Mouse (Mus musculus) CH12.LX (cell line): ENCODE results near the gene Ttc30a1.

Source experiments
- CHD2 ChIP-seq: IDR thresholded peaks from 2 replicates; pipeline ENCODE4 v1.6.1; 2011; ENCODE audit warnings: low read length, improper control_type of control experiment
- CTCF ChIP-seq, 2 experiments: IDR thresholded peaks in 1 of 2; conservative IDR thresholded peaks in 1 of 2; 2 replicates each; pipeline ENCODE4 v1.5.1; 2011 to 2012; ENCODE audit warnings: low read depth in 2 of 2, low read length in 2 of 2, improper control_type of control experiment in 1 of 2, inconsistent platforms in 1 of 2, mild to moderate bottlenecking in 1 of 2, moderate library complexity in 1 of 2
- E2F4 ChIP-seq: IDR thresholded peaks from 2 replicates; pipeline ENCODE4 v1.6.1; 2011; ENCODE audit warnings: low read depth, low read length, improper control_type of control experiment; ENCODE audit not compliant: insufficient replicate concordance
- EP300 ChIP-seq: IDR thresholded peaks from 2 replicates; pipeline ENCODE4 v1.6.1; 2011; ENCODE audit warnings: low read length, improper control_type of control experiment
- ETS1 ChIP-seq: conservative IDR thresholded peaks from 2 replicates; pipeline ENCODE4 v1.6.1; 2012; ENCODE audit warnings: low read depth, mild to moderate bottlenecking, inconsistent platforms, low read length, improper control_type of control experiment, moderate library complexity
- MAX ChIP-seq: IDR thresholded peaks from 2 replicates; pipeline ENCODE4 v1.6.1; 2011; ENCODE audit warnings: low read length, improper control_type of control experiment
- MAZ ChIP-seq: IDR thresholded peaks from 2 replicates; pipeline ENCODE4 v1.6.1; 2012; ENCODE audit warnings: low read depth, mild to moderate bottlenecking, inconsistent platforms, low read length, improper control_type of control experiment, moderate library complexity
- MXI1 ChIP-seq: IDR thresholded peaks from 2 replicates; pipeline ENCODE4 v1.6.1; 2011; ENCODE audit warnings: mild to moderate bottlenecking, low read depth, low read length, improper control_type of control experiment
- NELFE ChIP-seq: IDR thresholded peaks from 2 replicates; pipeline ENCODE4 v1.6.1; 2011; ENCODE audit warnings: low read depth, low read length, improper control_type of control experiment
- POLR2A ChIP-seq: IDR thresholded peaks from 2 replicates; pipeline ENCODE4 v1.6.1; 2011; ENCODE audit warnings: low read depth, mild to moderate bottlenecking, improper control_type of control experiment, low read length
- POLR2AphosphoS2 ChIP-seq: IDR thresholded peaks from 2 replicates; pipeline ENCODE4 v1.6.1; 2011; ENCODE audit warnings: low read depth, low read length, improper control_type of control experiment
- TCF12 ChIP-seq: IDR thresholded peaks from 2 replicates; pipeline ENCODE4 v1.6.1; 2014; ENCODE audit warnings: low read depth, mild to moderate bottlenecking, inconsistent platforms, low read length, improper control_type of control experiment
- ZC3H11A ChIP-seq: IDR thresholded peaks from 2 replicates; pipeline ENCODE4 v1.6.1; 2012; ENCODE audit warnings: low read depth, mild to moderate bottlenecking, inconsistent platforms, low read length, improper control_type of control experiment
- ZNF384 ChIP-seq: IDR thresholded peaks from 2 replicates; pipeline ENCODE4 v1.6.1; 2012; ENCODE audit warnings: low read depth, low read length, improper control_type of control experiment, inconsistent platforms

DNA sequence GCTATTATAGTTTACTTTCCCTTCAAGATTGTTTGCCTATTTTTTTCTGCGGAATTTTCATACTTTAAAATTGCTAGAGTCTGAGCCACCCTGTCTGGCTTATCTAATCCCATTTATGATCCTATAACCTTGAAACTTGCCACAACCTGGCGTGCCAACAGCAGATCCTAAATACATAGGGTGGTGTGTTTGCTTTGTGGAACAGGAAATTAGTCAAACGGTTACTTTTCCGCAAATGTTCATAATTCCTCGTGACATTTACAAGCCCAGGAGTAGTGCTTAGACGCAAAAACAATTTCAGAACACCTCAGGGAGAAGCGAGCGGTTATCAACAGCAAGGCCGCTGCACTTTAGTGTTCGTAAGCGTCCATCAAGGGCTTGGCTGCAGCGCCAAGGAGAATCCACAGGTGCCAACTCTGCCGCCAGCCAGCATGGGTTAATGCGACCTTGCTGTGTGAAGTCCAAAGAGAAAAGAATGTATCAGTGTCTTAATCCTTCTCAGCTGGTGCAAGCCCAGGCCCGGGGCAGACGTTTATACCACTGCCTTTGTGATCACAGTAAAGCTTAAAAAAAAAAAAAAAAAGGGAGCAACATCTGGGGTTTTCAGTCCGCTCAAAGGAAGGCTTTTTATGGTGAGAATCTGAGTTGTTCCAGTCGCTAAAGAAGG lies 22.5 kb downstream of the Ttc30a1 start:
- TF ChIP-seq EP300 = no peak
- no peak for TF ChIP-seq MAZ
- no peak for TF ChIP-seq CTCF (conservative IDR thresholded peaks at IDR 0.05 in 1 of 2, IDR thresholded peaks at IDR 0.05 in 1 of 2; ENCODE audit: low read depth in 2 of 2, low read length in 2 of 2)
- TF ChIP-seq MAX = no peak
- TF ChIP-seq POLR2A = no peak
- no peak for TF ChIP-seq E2F4
- TF ChIP-seq POLR2AphosphoS2 = no peak
- no peak for TF ChIP-seq ZNF384
- no peak for TF ChIP-seq MXI1
- no peak for TF ChIP-seq TCF12
- no peak for TF ChIP-seq ZC3H11A
- TF ChIP-seq CHD2 = no peak
- no peak for TF ChIP-seq ETS1
- no peak for TF ChIP-seq NELFE
